9 mouse cellular contexts compared by ENCODE assay signal in genomic region chr6:145076286-145076685, GRCm38 (mm10). TPM values are rescaled to one million over a fixed set of nuclear protein-coding genes. Genes with fewer than 3 reads are reported as not detected.
DNase-seq lines count a peak whose midpoint lies in the region; ATAC-seq lines count a peak whose summit lies in the region.
"Had no signal": no experiment of that assay in that cellular context is flagged by ENCODE, and none has a peak within 500 bp of the region (broad histone marks: within the 10 kb centered on the region; RNA-seq: fewer than 3 reads in every experiment).

No protein-coding gene starts in this region.

- peak overlapping the region; percentile 69 for H3K4me2 ChIP-seq in lung, embryonic 16.5 days (ENCODE audit: low read depth, low read length)
- peak overlapping the region; percentile 88 for H3K4me2 ChIP-seq in limb, embryonic 15.5 days

- peak; percentile 72 to 79 for DNase-seq in cerebellum, postnatal 10 days
- DNase-seq in cerebellum, adult 18-20 months = no peak
- no peak for DNase-seq in lung, adult 18-20 months
- DNase-seq in MN1 (ENCODE audit: low spot score) = no peak
- no peak for DNase-seq in gastrocnemius, adult 8-10 months (ENCODE audit: low spot score in 2 of 2)
- no peak for DNase-seq in cerebellum, adult 9-10 months
- DNase-seq: liver, embryonic 13.5 days had no signal

- H3K4me1 ChIP-seq in lung, embryonic 16.5 days (replicated peaks; ENCODE audit: control insufficient read depth, insufficient read depth, low read length) = peaks cover 5% of the 10 kb centered on the region
- H3K4me1 ChIP-seq in limb, embryonic 15.5 days = peaks cover 12% of the 10 kb centered on the region

- peak overlapping the region; percentile 50 for H3K4me3 ChIP-seq in lung, embryonic 16.5 days (ENCODE audit: low read length)
- H3K4me3 ChIP-seq in limb, embryonic 15.5 days = peak overlapping the region; percentile 49

- H3K27me3 ChIP-seq in lung, embryonic 16.5 days (ENCODE audit: control insufficient read depth, insufficient read depth, low read depth, low read length) = peaks cover 16% of the 10 kb centered on the region
- peaks cover 13% of the 10 kb centered on the region for H3K27me3 ChIP-seq in limb, embryonic 15.5 days

- no peaks in the 10 kb centered on the region for H3K36me3 ChIP-seq in lung, embryonic 16.5 days (ENCODE audit: control insufficient read depth, insufficient read depth, low read length)
- H3K36me3 ChIP-seq in limb, embryonic 15.5 days = no peaks in the 10 kb centered on the region
- H3K36me3 ChIP-seq: liver, embryonic 13.5 days had no signal

- ATAC-seq in lung, embryonic 16.5 days (ENCODE audit: low read depth) = no peak
- ATAC-seq in limb, embryonic 15.5 days (ENCODE audit: insufficient number of reproducible peaks, low FRiP score, low TSS enrichment, low read depth) = no peak

- H3K9me3 ChIP-seq in lung, embryonic 16.5 days (ENCODE audit: control insufficient read depth, low read length) = no peaks in the 10 kb centered on the region
- H3K9me3 ChIP-seq in limb, embryonic 15.5 days = no peaks in the 10 kb centered on the region
- H3K9me3 ChIP-seq: liver, embryonic 13.5 days had no signal

- no peak overlapping the region; the same call in 1 of the 2 replicates for H3K9ac ChIP-seq in lung, embryonic 16.5 days (ENCODE audit: low read length)
- no peak overlapping the region for H3K9ac ChIP-seq in limb, embryonic 15.5 days
- H3K9ac ChIP-seq: liver, embryonic 13.5 days had no signal

- WGBS in lung, embryonic 16.5 days = 17% methylated on average over 9 of the region's 9 CpGs
- WGBS in limb, embryonic 15.5 days = 15% methylated on average over 9 of the region's 9 CpGs

- no peak overlapping the region for H3K27ac ChIP-seq in lung, embryonic 16.5 days (ENCODE audit: low read length)
- H3K27ac ChIP-seq in limb, embryonic 15.5 days = no peak overlapping the region
- H3K27ac ChIP-seq: liver, embryonic 13.5 days had no signal

RNA-seq across cellular contexts. Expression of gene Bcat1, which starts 0.3 kb away (rescaled TPM):
- 3.3 and 3.7 TPM in 2 replicates for polyA plus RNA-seq in lung, embryonic 16.5 days (2015; fragmentation: Nextera tagmentation; extraction: Ambion mirVana)
- 31.2 and 34.9 TPM in 2 replicates for polyA plus RNA-seq in limb, embryonic 15.5 days (2015; fragmentation: Nextera tagmentation; extraction: Ambion mirVana)
- 1 to 10 TPM in 2 of 4 experiments, under 1 TPM in 2; 0.02 to 1.2 (median 0.80) TPM for total RNA-seq in gastrocnemius, adult 8-10 months (2022)

RNA-seq across cellular contexts. Expression of gene Lrmp, which starts 39.2 kb away (rescaled TPM):
- 4.1 and 6.1 TPM in 2 replicates for polyA plus RNA-seq in lung, embryonic 16.5 days (2015; fragmentation: Nextera tagmentation; extraction: Ambion mirVana)
- polyA plus RNA-seq in limb, embryonic 15.5 days (2015; fragmentation: Nextera tagmentation; extraction: Ambion mirVana) = 6.7 TPM in 2 replicates
- total RNA-seq in gastrocnemius, adult 8-10 months (2022) = 1 to 10 TPM in 1 of 4 experiments, under 1 TPM in 2, not detected in 1; 0.25 to 1.1 (median 0.34) TPM

Comparison
In these comparisons a context has a peak if more than half of its experiments do, and no peak if none do; other contexts are left out.
1. DNase-seq: peak in cerebellum, postnatal 10 days (2 of 2); none in cerebellum, adult 18-20 months (0 of 2), lung, adult 18-20 months (0 of 2), MN1 (single experiment), gastrocnemius, adult 8-10 months (0 of 2) and cerebellum, adult 9-10 months (single experiment).